Mouse (Mus musculus) lung, postnatal 10 days (tissue): ENCODE measurements at regions not wholly inside any gene's neighbourhood (a gene's known extent, or its start where the extent isn't known, plus 50 kb on each side); places are given as distances from the start of the nearest gene placed in this dataset.
A peak's percentile ranks its signal among the peaks of the same experiment; 100 is the strongest.

ENCODE experiments used
- DNase-seq: peaks from one replicate; pipeline ENCODE4 v3.0.0; 2021

- no peak for DNase-seq
Observed at GRCm38 (mm10) chr7:70541881-70542665, 175.5 kb upstream of the Nr2f2 start.

DNA sequence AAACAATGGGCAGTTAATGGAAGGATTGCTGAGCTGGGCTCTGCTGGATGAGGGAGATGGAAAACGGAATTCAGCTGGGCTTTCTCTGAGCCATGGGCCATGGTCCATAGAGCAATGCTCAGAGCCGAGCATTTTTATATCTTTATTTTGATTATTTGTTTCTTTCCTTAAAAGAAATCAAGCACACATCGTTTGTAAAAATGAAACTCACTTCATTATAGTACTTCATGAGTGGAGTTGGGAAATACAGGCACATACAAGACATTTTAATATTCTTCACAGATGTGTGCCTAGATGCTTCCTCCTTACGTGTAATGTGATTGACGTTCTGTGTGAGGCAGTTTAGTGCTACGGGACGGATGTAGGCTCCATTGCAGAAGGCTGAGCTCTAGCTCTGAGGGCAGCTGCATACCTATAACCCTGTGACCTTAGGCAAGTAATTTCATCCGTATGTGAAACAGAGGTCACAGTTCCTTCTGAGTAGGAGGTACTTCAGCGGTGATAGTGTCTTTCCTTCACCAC, 172.6 kb upstream of the Nr2f2 start:
- no peak for DNase-seq

- DNase-seq, result no peak
Observed at GRCm38 (mm10) chr7:70536046-70536445, 169.5 kb upstream of the Nr2f2 start.

DNA sequence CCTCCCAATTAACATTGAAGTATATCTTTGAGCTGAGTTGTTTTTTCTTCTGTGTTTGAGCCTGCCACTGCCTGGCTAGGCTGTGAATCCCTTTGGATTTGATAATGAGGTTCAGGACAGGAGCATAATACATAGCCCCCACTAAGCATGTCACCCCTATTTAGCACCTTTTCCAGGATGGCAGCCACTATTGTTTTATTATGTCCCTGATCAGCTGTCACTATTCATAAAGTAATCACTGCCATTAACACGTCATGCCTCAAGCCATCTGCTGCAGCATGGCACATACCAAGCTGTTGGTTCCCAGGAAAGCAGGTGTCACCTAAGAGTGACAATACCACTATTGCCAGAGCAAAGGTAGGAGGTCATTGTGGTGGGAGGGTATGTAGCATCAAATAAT, 167.0 kb upstream of the Nr2f2 start:
- DNase-seq, result no peak

GRCm38 (mm10) chr7:70527921-70528320, 161.4 kb upstream of the Nr2f2 start:
- peak; percentile 10 for DNase-seq

- no peak for DNase-seq
Observed at GRCm38 (mm10) chr7:70525372-70525771, 158.8 kb upstream of the Nr2f2 start.

GRCm38 (mm10) chr7:70524744-70525143, 158.2 kb upstream of the Nr2f2 start:
- DNase-seq, result no peak

GRCm38 (mm10) chr7:70524251-70524650, 157.7 kb upstream of the Nr2f2 start:
- DNase-seq, result no peak

DNA sequence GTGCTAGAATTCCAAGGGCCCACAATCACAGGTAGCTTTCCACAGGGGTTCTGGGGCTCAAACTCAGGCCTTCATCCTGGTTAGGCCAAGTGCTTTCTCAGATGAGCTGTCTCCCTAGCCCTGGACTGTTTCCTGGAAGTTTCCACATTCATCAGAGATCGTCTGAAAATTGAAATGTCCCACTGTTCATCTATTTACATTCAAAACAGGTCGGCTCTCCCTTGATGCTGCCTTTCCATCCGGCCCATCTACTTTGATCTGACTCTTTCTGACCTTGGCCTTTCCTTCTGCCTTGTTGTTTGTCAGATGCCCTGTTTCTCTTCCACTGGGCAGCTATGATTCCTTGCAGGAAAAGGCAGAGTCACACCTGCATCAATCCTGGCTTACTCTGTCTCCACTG, 150.2 kb upstream of the Nr2f2 start:
- DNase-seq, result no peak

- DNase-seq, result peak; percentile 32
Observed at GRCm38 (mm10) chr7:70515341-70515851, 148.9 kb upstream of the Nr2f2 start.

GRCm38 (mm10) chr7:70514666-70515065, 148.1 kb upstream of the Nr2f2 start:
- DNase-seq, result peak; percentile 38

DNA sequence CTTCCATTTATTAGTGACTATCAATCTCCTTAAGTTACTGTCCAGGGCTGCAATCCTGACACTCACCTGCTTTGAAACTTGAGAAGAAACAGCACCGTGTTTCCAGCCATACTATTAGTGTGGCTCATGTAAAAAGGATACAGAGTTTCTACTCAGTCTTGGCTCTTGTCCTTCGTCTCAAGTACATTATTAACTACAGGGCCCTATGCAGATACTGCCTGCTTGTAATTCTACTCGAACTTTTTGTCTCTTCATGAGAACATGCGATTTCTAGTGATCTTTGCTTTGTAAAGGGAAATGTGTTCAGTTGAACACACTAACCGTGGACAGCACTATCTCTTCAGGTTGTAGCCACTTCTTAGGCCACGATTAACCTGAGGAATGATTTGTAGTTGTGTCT, 145.8 kb upstream of the Nr2f2 start:
- no peak for DNase-seq

- DNase-seq, result peak; percentile 54
Observed at GRCm38 (mm10) chr7:70505671-70506181, 139.2 kb upstream of the Nr2f2 start.

GRCm38 (mm10) chr7:70501821-70502220, 135.3 kb upstream of the Nr2f2 start:
- DNase-seq, result no peak

DNA sequence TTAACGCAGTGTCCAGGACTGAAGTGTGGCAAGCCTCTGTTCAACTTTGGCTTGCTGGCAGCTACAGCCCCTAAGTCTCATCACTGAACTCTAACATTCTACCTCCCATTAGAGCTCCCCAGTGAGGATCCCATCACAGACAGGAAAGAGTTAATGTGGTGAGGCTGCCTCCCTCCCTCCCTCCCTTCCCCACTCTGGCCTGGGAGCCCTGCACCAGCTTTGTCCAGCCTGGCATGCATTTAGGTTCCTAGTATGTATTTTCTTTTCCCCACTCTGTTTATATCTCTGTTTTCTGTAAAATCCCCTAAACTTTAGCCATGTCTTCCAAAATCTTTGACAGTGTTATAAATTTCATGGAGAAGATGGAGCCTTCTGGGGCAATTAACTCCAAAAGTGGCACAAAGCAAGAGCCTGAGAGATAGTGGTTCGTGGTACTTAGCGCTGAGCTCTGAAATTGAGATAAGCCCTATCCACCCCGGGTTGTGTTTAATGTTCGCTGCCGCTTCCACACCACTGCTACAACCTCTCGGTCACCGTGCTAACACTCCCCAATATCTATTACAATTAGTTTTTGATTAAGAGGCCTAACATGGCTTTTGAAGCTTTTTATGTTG, 130.1 kb upstream of the Nr2f2 start:
- DNase-seq, result no peak

DNA sequence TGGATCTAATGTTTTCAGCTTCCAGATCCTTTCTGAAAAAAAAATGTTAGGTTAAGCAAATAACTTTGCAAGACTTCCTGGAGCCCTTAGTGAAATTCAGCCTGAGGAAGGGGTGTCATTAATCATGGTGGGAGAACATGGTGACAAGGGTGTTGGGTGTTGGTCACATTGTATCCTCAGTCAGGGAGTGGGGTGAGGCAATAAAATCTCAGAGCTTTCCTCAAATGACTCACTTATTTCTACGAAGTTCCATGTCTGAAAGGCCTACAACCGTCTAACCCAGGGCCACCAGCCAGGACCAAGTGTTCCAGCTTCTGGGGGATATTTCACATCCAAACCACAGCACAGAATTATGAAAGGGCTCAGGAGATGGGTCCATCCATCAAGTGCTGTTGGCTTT, 117.7 kb upstream of the Nr2f2 start:
- DNase-seq, result no peak

DNA sequence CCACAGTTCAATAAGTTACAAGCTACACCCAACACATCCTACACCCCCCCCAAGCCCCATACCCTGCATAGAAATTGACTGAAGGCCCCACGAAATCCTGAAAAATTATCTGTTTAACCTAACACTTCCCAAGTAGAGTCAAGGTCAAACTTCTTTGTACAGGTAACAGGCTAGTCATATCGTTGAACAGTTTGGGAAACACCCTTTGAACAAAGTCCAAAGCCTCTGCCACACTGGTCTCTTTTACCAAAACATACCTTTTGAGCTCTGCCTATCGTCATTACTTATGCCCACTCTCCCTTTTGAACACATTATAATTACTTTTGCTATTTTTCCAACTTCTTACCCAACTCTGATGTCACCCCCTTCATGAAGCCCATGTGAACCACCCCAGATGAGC, 117.0 kb upstream of the Nr2f2 start:
- no peak for DNase-seq

DNA sequence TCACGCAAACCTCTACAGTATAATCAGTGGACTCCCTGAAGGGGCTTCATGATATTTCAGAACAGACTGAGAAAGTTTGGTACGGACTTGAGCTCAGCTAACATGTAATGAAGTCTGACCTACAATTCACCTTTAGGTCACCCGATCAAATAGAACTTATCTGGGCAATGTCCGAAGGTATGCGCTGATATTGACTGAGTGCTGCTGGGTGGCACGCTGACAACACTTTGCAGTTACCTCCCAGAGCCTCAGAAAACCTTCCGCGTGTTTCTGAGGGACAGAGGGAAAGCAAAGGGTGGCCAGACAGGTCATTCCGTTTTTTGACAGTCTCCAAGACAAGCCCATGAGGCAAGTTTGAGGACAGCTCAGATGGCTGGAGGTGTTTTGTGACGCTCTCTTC, 115.3 kb upstream of the Nr2f2 start:
- no peak for DNase-seq

DNA sequence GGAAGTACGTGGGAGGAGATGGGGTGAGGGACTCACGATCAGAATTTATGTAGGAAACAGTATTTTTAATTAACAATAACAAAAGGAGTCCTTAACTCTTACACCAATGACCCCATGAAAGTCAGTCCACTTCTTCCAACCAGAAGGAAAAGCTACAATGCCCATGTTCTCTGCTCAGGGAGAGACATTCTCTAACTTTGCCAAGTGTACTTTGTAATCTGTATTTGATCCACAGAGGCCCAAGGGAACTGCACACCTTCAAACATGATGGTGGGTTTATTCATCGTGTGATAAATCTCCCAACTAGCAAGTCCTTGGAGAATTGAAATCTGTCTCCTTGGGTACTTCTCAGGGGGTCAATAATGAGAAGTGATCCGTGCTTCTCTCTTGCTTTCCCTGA, 106.3 kb upstream of the Nr2f2 start:
- no peak for DNase-seq

- DNase-seq, result no peak
Observed at GRCm38 (mm10) chr7:70470557-70470956, 104.0 kb upstream of the Nr2f2 start.

DNA sequence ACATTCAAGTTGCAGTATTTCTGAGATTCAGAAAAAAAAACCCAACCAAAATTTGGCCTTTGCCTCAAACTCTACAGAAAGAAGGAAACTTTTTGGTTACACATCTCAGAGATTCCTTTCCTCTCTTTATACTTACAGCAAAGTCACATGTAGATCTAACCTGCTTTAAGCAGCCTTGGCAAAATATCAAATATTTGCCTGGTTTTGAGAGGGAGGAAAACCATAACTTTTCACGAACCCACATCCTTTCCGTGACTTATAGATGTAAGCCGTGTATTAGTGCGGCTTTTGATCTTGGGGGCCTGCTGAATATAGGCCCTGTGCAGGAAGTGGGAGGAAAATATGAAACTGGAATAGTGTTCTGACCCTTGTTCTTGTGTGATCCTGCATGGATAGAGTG, 95.6 kb upstream of the Nr2f2 start:
- DNase-seq, result no peak

GRCm38 (mm10) chr7:70454525-70454924, 88.0 kb upstream of the Nr2f2 start:
- DNase-seq, result no peak

DNA sequence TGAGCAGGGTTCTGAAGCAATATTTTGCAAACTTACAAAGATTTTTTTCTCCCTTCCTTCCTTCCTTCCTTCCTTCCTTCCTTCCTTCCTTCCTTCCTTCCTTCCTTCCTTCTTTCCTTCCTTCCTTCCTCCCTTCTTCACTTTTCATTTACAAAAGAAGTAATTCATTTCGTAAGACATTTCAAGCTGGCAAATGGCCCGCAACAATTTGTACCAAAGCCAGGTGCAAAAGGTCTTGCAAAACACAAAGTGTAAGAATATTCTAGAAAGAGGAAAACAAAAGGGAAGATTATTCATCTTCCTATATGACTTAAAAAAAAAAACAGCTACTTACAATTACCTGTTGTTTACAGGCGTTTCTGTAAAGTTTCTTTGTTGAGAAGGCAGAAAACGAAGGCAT, 86.3 kb upstream of the Nr2f2 start:
- peak; percentile 9 for DNase-seq

DNA sequence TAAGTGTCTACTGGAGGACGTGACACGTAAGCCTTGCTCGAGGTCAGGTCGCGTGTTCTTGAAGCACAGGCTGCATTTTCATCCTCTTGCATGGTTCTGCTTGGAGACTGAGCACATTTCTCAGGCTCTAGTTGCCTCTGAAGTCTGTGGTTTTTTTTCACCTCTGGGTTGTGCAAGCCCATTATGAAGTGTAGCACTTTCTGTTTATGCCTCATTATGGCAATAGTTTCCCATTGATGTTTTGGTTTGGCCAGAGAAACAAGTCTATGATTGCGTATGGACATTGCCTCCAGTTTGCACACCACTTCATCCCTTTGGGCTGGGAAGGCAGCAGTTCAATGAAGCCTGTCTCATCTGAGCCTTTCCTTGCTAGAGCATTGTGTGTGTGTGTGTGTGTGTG, 72.4 kb upstream of the Nr2f2 start:
- peak; percentile 12 for DNase-seq
